24 mouse cellular contexts compared by ENCODE assay signal in the genomic region with DNA sequence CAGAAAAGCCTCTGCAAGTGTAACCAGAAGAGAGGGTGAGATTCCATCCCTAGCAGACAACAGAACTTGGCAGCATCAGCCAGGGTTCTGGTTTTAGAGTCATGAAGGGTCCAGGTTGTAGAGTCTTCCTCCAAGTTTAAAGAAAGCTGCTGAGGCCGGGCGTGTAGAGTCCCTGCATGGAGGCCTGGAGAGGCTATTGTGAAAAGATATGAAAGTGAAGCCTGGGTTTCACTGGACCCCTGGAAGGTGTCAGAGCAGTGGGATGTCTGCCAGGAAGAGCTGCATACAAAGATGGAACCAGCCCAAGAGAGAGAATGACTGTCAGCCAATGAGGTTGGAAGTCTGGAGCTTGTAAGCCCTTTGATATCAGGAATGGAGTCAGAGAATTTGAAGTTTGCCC.
DNase-seq lines count a peak whose midpoint lies in the region; ATAC-seq and TF ChIP-seq lines count a peak whose summit lies in the region.
"Had no signal": no experiment of that assay in that cellular context is flagged by ENCODE, and none has a peak within 500 bp of the region (broad histone marks: within the 10 kb centered on the region; RNA-seq: fewer than 3 reads in every experiment).

No protein-coding gene starts in this region.

- no peak overlapping the region for H3K27ac ChIP-seq in cerebellum, adult 2 months (ENCODE audit: insufficient read depth, low read length)
- H3K27ac ChIP-seq in limb, embryonic 13.5 days = no peak overlapping the region
- no peak overlapping the region for H3K27ac ChIP-seq in limb, embryonic 10.5 days
- no peak overlapping the region for H3K27ac ChIP-seq in midbrain, embryonic 11.5 days (ENCODE audit: low read depth, low read length)
- H3K27ac ChIP-seq in midbrain, embryonic 15.5 days = no peak overlapping the region
- H3K27ac ChIP-seq: embryonic facial prominence, embryonic 12.5 days; embryonic facial prominence, embryonic 15.5 days; gastrocnemius, adult 2 months; heart, adult 2 months; hindbrain, embryonic 12.5 days; hindbrain, embryonic 15.5 days had no signal

- H3K36me3 ChIP-seq in limb, embryonic 13.5 days = no peaks in the 10 kb centered on the region
- no peaks in the 10 kb centered on the region for H3K36me3 ChIP-seq in limb, embryonic 10.5 days
- no peaks in the 10 kb centered on the region for H3K36me3 ChIP-seq in midbrain, embryonic 11.5 days (ENCODE audit: control insufficient read depth, insufficient read depth, low read length)
- H3K36me3 ChIP-seq in midbrain, embryonic 15.5 days (replicated peaks) = no peaks in the 10 kb centered on the region
- H3K36me3 ChIP-seq: embryonic facial prominence, embryonic 12.5 days; embryonic facial prominence, embryonic 15.5 days; G1E; hindbrain, embryonic 12.5 days; hindbrain, embryonic 15.5 days had no signal

- H3K27me3 ChIP-seq in cerebellum, adult 2 months (ENCODE audit: control insufficient read depth, insufficient read depth, low read length) = no peaks in the 10 kb centered on the region
- no peaks in the 10 kb centered on the region for H3K27me3 ChIP-seq in limb, embryonic 13.5 days
- no peaks in the 10 kb centered on the region for H3K27me3 ChIP-seq in limb, embryonic 10.5 days (ENCODE audit: low read depth, poor library complexity, severe bottlenecking)
- no peaks in the 10 kb centered on the region for H3K27me3 ChIP-seq in midbrain, embryonic 11.5 days (ENCODE audit: control insufficient read depth, insufficient read depth, low read length)
- no peaks in the 10 kb centered on the region for H3K27me3 ChIP-seq in midbrain, embryonic 15.5 days (replicated peaks)
- H3K27me3 ChIP-seq: CH12.LX; embryonic facial prominence, embryonic 12.5 days; embryonic facial prominence, embryonic 15.5 days; hindbrain, embryonic 12.5 days; hindbrain, embryonic 15.5 days had no signal

- no peaks in the 10 kb centered on the region for H3K9me3 ChIP-seq in limb, embryonic 13.5 days
- H3K9me3 ChIP-seq in limb, embryonic 10.5 days (replicated peaks) = no peaks in the 10 kb centered on the region
- H3K9me3 ChIP-seq in midbrain, embryonic 11.5 days (ENCODE audit: control insufficient read depth, low read length) = no peaks in the 10 kb centered on the region
- H3K9me3 ChIP-seq in midbrain, embryonic 15.5 days = no peaks in the 10 kb centered on the region
- H3K9me3 ChIP-seq: embryonic facial prominence, embryonic 12.5 days; embryonic facial prominence, embryonic 15.5 days; G1E; hindbrain, embryonic 12.5 days; hindbrain, embryonic 15.5 days had no signal

- 37% methylated on average over 2 of the region's 2 CpGs for WGBS in cerebellum, adult 2 months
- 88% methylated on average over 2 of the region's 2 CpGs for WGBS in limb, embryonic 13.5 days
- 92% methylated on average over 2 of the region's 2 CpGs for WGBS in limb, embryonic 10.5 days
- WGBS in midbrain, embryonic 11.5 days = 97% methylated on average over 2 of the region's 2 CpGs
- 85% methylated on average over 2 of the region's 2 CpGs for WGBS in midbrain, embryonic 15.5 days

- no peak for TF ChIP-seq CTCF in cerebellum, adult 2 months (IDR thresholded peaks at IDR 0.05; ENCODE audit: borderline replicate concordance, insufficient read depth, low read depth, low read length)

- no peak overlapping the region for H3K4me2 ChIP-seq in limb, embryonic 13.5 days (replicated peaks)
- H3K4me2 ChIP-seq in midbrain, embryonic 11.5 days = no peak overlapping the region
- H3K4me2 ChIP-seq in midbrain, embryonic 15.5 days = no peak overlapping the region
- H3K4me2 ChIP-seq: embryonic facial prominence, embryonic 12.5 days; embryonic facial prominence, embryonic 15.5 days; heart, embryonic 11.5 days; hindbrain, embryonic 12.5 days; hindbrain, embryonic 15.5 days had no signal

- no peaks in the 10 kb centered on the region for H3K4me1 ChIP-seq in cerebellum, adult 2 months (ENCODE audit: control insufficient read depth, insufficient read depth, low read length)
- H3K4me1 ChIP-seq in limb, embryonic 13.5 days = no peaks in the 10 kb centered on the region
- no peaks in the 10 kb centered on the region for H3K4me1 ChIP-seq in limb, embryonic 10.5 days
- no peaks in the 10 kb centered on the region for H3K4me1 ChIP-seq in midbrain, embryonic 11.5 days (ENCODE audit: control insufficient read depth, insufficient read depth, low read length)
- H3K4me1 ChIP-seq in midbrain, embryonic 15.5 days = no peaks in the 10 kb centered on the region
- H3K4me1 ChIP-seq: embryonic facial prominence, embryonic 12.5 days; embryonic facial prominence, embryonic 15.5 days; hindbrain, embryonic 12.5 days; hindbrain, embryonic 15.5 days had no signal

- no peak overlapping the region for H3K9ac ChIP-seq in limb, embryonic 13.5 days
- no peak overlapping the region for H3K9ac ChIP-seq in midbrain, embryonic 11.5 days (ENCODE audit: low read length)
- H3K9ac ChIP-seq in midbrain, embryonic 15.5 days = no peak overlapping the region
- H3K9ac ChIP-seq: embryonic facial prominence, embryonic 12.5 days; embryonic facial prominence, embryonic 15.5 days; forebrain, postnatal 0 days; hindbrain, embryonic 12.5 days; hindbrain, embryonic 15.5 days had no signal

- ATAC-seq in limb, embryonic 13.5 days (ENCODE audit: low FRiP score, low read depth) = peak; percentile 40; the same call in 1 of the 2 replicates
- no peak for ATAC-seq in midbrain, embryonic 11.5 days (ENCODE audit: low FRiP score)
- no peak for ATAC-seq in midbrain, embryonic 15.5 days (replicated peaks)
- ATAC-seq: forebrain, embryonic 14.5 days; forebrain, postnatal 0 days; Patski had no signal

- DNase-seq in cerebellum, postnatal 14 days = peak; percentile 14 to 17
- no peak for DNase-seq in cerebellum, adult 2 months
- no peak for DNase-seq in limb, embryonic 10.5 days (ENCODE audit: low spot score)
- DNase-seq in midbrain, embryonic 11.5 days (ENCODE audit: low spot score, missing footprints) = peak; percentile 54
- DNase-seq: adrenal gland, postnatal 10 days; adrenal gland, postnatal 36 days; B cell, adult 2 months; cerebellum, adult 18-20 months; cerebellum, postnatal 25 days; forebrain, postnatal 0 days; gastrocnemius, adult 2 months; gastrocnemius, postnatal 14 days; heart, adult 2 months had no signal

- TF ChIP-seq POLR2A in cerebellum, adult 2 months (IDR thresholded peaks at IDR 0.05; ENCODE audit: borderline replicate concordance, insufficient read depth, low read length) = no peak

- no peak overlapping the region for H3K4me3 ChIP-seq in cerebellum, adult 2 months (replicated peaks; ENCODE audit: insufficient read depth, low read depth, low read length)
- H3K4me3 ChIP-seq in limb, embryonic 13.5 days = no peak overlapping the region
- H3K4me3 ChIP-seq in limb, embryonic 10.5 days = no peak overlapping the region
- no peak overlapping the region for H3K4me3 ChIP-seq in midbrain, embryonic 11.5 days (ENCODE audit: low read depth, low read length)
- H3K4me3 ChIP-seq in midbrain, embryonic 15.5 days = no peak overlapping the region
- H3K4me3 ChIP-seq: embryonic facial prominence, embryonic 12.5 days; embryonic facial prominence, embryonic 15.5 days; gastrocnemius, adult 2 months; heart, adult 2 months; hindbrain, embryonic 12.5 days; hindbrain, embryonic 15.5 days had no signal

Comparison
In these comparisons a context has a peak if more than half of its experiments do, and no peak if none do; other contexts are left out.
1. DNase-seq: peak in cerebellum, postnatal 14 days (2 of 2) and midbrain, embryonic 11.5 days (single experiment); none in cerebellum, adult 2 months (0 of 2) and limb, embryonic 10.5 days (single experiment).